Mouse (Mus musculus) limb, embryonic 10.5 days (tissue): ENCODE results near the gene Dnajc10. TPM values are rescaled to one million over a fixed set of nuclear protein-coding genes. Genes with fewer than 3 reads are reported as not detected.

Experiments used
- DNase-seq: peaks from one replicate; pipeline ENCODE4 v3.0.0-alpha.2; 2017; ENCODE audit warnings: low spot score
- H3K27ac ChIP-seq: fragments of 300-500 bp; sonication (generic); 2 replicates; pipeline ENCODE4 v1.5.1; 2016; ENCODE audit warnings: mild to moderate bottlenecking
- H3K27me3 ChIP-seq: fragments of 300-500 bp; sonication (generic); 2 replicates; pipeline ENCODE4 v1.6.1; 2016; ENCODE audit warnings: low read depth, mild to moderate bottlenecking; ENCODE audit not compliant: poor library complexity, severe bottlenecking
- H3K36me3 ChIP-seq: fragments of 300-500 bp; sonication (generic); 2 replicates; pipeline ENCODE4 v1.6.1; 2016; ENCODE audit warnings: mild to moderate bottlenecking, moderate library complexity
- H3K4me1 ChIP-seq: fragments of 300-500 bp; sonication (generic); 2 replicates; pipeline ENCODE4 v1.6.1; 2016
- H3K4me3 ChIP-seq: fragments of 300-500 bp; sonication (generic); 2 replicates; pipeline ENCODE4 v1.5.1; 2016; ENCODE audit warnings: mild to moderate bottlenecking, moderate library complexity
- H3K9me3 ChIP-seq: fragments of 300-500 bp; sonication (generic); replicated peaks from 2 replicates; pipeline ENCODE4 v1.6.1; 2016; ENCODE audit warnings: mild to moderate bottlenecking
- WGBS: fragments of 180-500 bp; shearing (Covaris S2); methylation state at CpG from one replicate; pipeline ENCODE4 v1.1.7; 2016; 5-methylcytosine and 5-hydroxymethylcytosine counted together
- polyA plus RNA-seq: library from polyadenylated mRNA; unstranded; fragments of >200 nt; fragmentation: Nextera tagmentation; extraction: Ambion mirVana; gene quantifications from 2 replicates; pipeline ENCODE4 v1.2.1, GENCODE M21; 2016

Dnajc10 gene
- polyA plus RNA-seq, result 81.6 and 93.8 TPM in 2 replicates

DNA sequence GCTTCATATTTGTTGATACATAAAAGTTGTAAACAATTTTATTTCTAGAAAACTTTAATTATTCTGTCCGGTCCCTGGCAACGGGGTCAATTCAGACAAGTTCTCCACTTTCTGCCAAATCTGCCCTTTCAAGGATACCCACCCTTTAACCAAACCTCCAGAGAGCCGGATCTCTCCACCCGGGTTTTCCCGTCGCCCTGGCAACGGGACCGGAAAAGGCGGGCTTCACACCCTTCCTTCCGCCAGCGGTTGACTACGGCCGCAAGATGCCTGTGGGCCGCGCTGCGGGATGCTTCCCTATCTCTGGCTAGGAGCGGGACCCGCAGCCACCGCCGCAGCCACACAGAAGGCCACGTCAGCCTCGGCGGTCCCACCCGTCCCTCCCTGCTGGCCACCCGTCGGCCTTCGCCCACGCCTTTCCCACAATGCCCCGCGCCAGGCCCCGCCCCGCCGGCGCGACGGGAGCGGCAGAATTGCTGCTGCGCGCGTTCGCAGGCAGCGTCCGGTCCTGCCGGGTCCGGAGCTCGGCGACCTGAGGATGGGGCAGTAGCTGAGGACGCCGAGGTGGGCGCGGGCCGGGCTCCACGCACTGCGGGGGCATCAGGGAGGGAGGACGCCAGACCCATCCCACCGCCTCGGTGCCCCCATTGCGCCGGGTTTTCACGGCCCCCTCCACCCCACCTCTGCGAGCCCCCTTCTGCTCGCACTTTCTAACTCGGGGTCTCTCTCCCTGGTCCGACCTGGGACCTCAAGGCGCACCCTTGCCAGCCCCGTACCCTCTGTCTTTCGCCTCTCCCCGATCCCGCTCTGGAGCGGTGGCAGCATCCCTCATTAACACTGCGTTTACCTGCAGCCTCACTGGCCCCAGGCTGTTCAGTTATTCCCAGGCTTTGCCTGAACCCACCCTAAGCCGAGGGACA lies at the start of gene Dnajc10:
Gene Dnajc10, plus strand, starts transcription at position 225 of the 920 bp plus-strand sequence.
- DNase-seq, result peak; percentile 94
- Histone ChIP-seq H3K27ac (peak within 1 kb of the TSS; percentile 98), H3K4me3 (peak within 1 kb of the TSS; percentile 78), H3K9me3 (no peaks in the 10 kb centered on the region), H3K4me1 (peaks cover 15% of the 10 kb centered on the region; the same call in 1 of the 2 replicates), H3K36me3 (peaks cover 33% of the 10 kb centered on the region), H3K27me3 (no peaks in the 10 kb centered on the region)
- WGBS, result under 1% methylated on average over 70 of the region's 72 CpGs

DNA sequence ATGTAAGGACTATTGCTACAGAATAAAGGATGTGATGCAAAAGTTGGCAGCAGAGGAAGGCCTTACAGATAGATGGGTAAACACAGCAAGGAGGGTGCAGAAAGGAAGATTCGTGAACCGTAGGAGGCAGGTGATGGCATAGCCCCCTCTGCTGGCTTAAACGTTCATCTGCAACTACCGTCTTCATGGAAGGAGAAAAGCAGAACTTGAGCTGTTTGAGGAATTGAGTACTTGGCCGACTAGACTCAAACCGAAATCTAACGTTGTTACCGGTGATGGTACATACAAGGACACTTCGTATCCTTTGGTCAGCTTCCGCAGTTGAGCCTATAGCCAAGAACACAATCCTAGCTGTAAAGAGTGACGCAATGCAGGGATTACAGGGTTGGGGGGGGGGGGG lies 48.4 kb upstream of the Dnajc10 start:
- Histone ChIP-seq H3K4me3 (no peak overlapping the region), H3K9me3 (no peaks in the 10 kb centered on the region), H3K27ac (no peak overlapping the region), H3K36me3 (no peaks in the 10 kb centered on the region), H3K4me1 (no peaks in the 10 kb centered on the region), H3K27me3 (no peaks in the 10 kb centered on the region)
- 26% methylated on average over 11 of the region's 11 CpGs for WGBS
- DNase-seq, result peak; percentile 66

DNA sequence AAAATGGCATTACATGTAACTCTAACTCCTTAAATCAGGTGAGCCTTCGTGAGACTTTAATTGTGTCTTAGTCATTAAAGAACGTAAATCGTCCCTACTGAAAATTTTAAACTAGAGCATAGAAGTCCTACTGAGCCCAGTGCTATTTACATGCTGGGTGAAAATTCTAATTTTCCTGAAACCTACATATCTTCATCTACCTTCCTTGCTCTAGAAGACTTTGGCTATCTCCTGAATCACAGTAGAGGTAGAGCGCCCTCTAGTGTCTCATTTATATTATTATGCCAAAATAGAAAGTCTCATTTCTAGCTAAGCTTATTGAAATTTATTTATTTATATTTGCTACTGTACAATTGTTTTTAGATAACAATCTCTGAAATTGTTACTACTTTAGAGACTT lies 47.2 kb upstream of the Dnajc10 start:
- no peak for DNase-seq
- no peak overlapping the region for H3K4me3 ChIP-seq
- H3K4me1 ChIP-seq, result no peaks in the 10 kb centered on the region
- no peaks in the 10 kb centered on the region for H3K27me3 ChIP-seq
- no peaks in the 10 kb centered on the region for H3K36me3 ChIP-seq
- 54% methylated on average over 4 of the region's 4 CpGs for WGBS
- no peak overlapping the region for H3K27ac ChIP-seq
- H3K9me3 ChIP-seq, result no peaks in the 10 kb centered on the region

DNA sequence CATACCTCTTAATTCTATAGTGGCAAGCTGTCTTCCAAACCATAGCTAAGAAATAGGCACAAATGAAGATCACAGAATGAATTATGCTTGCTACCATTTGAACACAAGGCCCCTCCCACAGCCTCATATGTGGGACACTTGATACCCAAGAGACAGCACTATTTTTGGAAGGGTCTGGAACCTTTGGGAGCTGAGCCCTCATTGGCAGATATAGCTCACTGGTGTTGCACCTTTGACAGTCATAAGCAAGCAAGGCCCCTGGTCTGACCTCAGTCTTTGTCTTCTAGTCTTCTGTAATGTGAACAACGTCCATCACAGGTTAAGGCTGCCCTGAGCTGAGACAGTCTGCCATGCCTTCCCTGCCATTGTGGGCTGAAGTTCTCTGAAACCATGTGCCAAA lies 43.8 kb upstream of the Dnajc10 start:
- H3K9me3 ChIP-seq, result no peaks in the 10 kb centered on the region
- H3K27me3 ChIP-seq, result no peaks in the 10 kb centered on the region
- H3K4me3 ChIP-seq, result no peak overlapping the region
- H3K27ac ChIP-seq, result no peak overlapping the region
- DNase-seq, result no peak
- H3K4me1 ChIP-seq, result no peaks in the 10 kb centered on the region
- WGBS, result 86% methylated on average over 1 of the region's 1 CpGs
- H3K36me3 ChIP-seq, result no peaks in the 10 kb centered on the region

DNA sequence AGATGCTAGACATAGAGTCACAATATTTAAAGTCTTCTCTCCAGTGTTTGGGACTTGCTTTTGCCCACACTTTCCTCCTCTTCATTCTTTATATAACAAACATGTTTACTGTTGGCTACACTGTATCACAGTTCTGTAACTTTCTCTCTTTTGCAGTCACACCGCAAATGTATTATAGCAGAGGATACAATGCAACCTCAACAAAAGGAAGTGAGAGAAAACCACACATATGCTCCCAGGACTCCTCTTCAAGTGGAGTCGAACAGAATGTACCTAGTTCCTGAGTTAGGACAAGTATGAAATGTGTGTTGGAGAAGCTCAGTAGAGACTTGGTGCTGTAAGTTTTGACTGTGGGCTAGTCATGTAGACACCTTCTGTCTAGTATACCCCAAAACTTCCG lies 42.2 kb upstream of the Dnajc10 start:
- H3K4me1 ChIP-seq, result no peaks in the 10 kb centered on the region
- no peaks in the 10 kb centered on the region for H3K36me3 ChIP-seq
- H3K4me3 ChIP-seq, result no peak overlapping the region
- DNase-seq, result no peak
- WGBS, result 92% methylated on average over 3 of the region's 3 CpGs
- H3K27me3 ChIP-seq, result no peaks in the 10 kb centered on the region
- H3K9me3 ChIP-seq, result no peaks in the 10 kb centered on the region
- H3K27ac ChIP-seq, result no peak overlapping the region

DNA sequence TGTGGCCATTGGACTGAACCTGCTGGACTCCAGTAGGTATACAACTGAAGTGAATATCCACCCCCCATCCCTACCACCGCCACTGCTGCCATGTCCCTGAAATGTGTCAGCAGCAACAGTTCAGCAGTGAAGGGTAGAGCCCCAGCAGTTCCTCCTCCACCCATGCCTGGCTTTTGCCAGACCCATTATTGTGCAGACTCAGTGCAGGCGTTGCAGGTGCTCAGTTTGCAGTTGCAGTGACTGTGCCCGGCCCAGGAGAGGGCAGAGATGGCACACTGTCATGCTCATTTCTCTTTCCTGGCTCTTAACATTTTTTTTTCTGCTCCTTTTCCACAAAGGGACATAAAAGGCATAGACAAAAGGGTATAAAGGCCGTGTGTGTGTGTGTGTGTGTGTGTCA lies 41.5 kb upstream of the Dnajc10 start:
- no peaks in the 10 kb centered on the region for H3K27me3 ChIP-seq
- no peaks in the 10 kb centered on the region for H3K36me3 ChIP-seq
- DNase-seq, result no peak
- H3K4me1 ChIP-seq, result no peaks in the 10 kb centered on the region
- H3K27ac ChIP-seq, result no peak overlapping the region
- H3K9me3 ChIP-seq, result no peaks in the 10 kb centered on the region
- H3K4me3 ChIP-seq, result no peak overlapping the region
- 75% methylated on average over 4 of the region's 4 CpGs for WGBS

DNA sequence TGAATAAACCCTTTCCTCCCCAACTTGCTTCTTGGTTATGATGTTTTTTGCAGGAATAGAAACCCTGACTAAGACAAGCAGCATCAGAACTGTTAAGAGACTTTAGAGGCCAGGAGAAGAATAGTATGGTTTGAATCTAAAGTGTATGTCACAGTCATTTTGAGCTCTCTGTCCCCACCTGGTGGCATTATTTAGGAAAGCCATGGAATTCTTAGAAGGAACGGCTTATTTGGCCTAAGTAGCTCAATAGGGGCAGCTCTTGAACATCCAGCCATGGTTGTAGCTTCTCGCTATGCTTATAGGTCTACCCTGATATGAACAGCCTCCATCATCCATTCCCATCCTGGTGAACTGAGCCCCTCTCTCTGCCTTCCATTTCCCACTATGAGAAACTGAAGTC lies 40.1 kb upstream of the Dnajc10 start:
- no peak overlapping the region for H3K27ac ChIP-seq
- no peak for DNase-seq
- H3K27me3 ChIP-seq, result no peaks in the 10 kb centered on the region
- 42% methylated on average over 2 of the region's 2 CpGs for WGBS
- no peaks in the 10 kb centered on the region for H3K36me3 ChIP-seq
- H3K4me1 ChIP-seq, result no peaks in the 10 kb centered on the region
- H3K4me3 ChIP-seq, result no peak overlapping the region
- no peaks in the 10 kb centered on the region for H3K9me3 ChIP-seq

DNA sequence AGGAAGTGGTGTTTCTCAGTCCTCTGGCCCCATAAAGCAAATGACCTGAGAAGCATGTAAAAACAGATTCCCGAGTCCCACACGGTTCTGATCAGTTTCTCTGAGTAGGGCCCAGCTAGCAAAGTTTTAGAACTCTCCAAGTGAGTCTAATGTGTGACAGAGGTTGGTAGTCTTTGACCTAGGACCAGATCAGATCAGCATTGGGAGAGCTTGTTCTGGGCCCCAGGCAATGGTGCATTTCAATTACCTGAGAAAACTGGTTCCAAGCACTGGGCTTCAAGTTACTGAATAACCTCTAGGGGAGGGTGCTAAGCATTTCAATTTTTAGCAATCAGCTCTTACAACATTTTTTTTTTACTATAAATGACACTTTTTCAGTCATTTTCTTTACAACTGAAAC lies 33.1 kb upstream of the Dnajc10 start:
- Histone ChIP-seq H3K9me3 (no peaks in the 10 kb centered on the region), H3K27ac (no peak overlapping the region), H3K27me3 (no peaks in the 10 kb centered on the region), H3K36me3 (no peaks in the 10 kb centered on the region), H3K4me3 (no peak overlapping the region), H3K4me1 (no peaks in the 10 kb centered on the region)
- 82% methylated on average over 2 of the region's 2 CpGs for WGBS
- no peak for DNase-seq

DNA sequence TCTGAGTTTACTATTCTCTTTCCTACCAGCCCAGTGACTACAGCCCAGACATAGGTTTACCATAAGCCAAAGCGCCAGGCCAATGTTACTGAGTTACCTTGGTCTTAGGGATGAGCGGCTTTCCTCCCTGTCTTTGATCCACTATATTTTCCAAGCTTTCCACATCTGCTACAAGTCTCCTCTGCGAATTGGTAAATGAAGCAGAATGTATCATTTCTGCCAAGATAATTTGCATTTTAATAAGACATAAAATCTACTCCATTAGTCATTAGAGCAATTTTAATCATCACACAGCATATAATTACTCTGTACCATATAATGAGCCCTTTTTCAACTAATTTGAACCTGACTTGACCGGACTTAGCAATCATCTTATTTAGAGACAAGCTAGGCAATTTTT lies 28.9 kb upstream of the Dnajc10 start:
- DNase-seq, result no peak
- WGBS, result 88% methylated on average over 4 of the region's 4 CpGs
- no peaks in the 10 kb centered on the region for H3K36me3 ChIP-seq
- no peaks in the 10 kb centered on the region for H3K4me1 ChIP-seq
- H3K4me3 ChIP-seq, result no peak overlapping the region
- H3K27ac ChIP-seq, result no peak overlapping the region
- H3K27me3 ChIP-seq, result no peaks in the 10 kb centered on the region
- no peaks in the 10 kb centered on the region for H3K9me3 ChIP-seq

DNA sequence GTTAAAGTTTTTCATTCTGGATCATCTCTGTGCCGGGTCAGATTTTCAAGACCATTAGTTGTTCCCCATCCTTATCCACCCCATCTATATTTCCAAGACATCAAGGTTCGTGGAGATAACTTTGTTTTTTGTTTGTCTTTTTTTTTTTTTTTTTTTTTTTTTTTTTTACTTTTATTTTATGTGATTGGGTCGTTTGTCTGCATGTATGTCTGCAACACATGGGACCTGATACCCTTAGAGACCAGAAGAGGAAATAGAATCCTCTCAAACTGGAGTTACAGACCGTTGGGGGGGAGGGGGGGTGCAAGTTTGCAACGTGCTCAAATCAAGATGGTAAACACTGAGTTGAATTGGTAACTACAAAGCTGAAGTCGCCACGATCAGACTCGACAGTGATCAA lies 23.1 kb upstream of the Dnajc10 start, which contains the start of gene Prdx6b:
Gene Prdx6b, plus strand, starts transcription at position 301 of the 400 bp plus-strand sequence.
- no peaks in the 10 kb centered on the region for H3K9me3 ChIP-seq
- no peak within 1 kb of the TSS for H3K27ac ChIP-seq
- WGBS, result 85% methylated on average over 8 of the region's 8 CpGs
- no peaks in the 10 kb centered on the region for H3K4me1 ChIP-seq
- no peak for DNase-seq
- no peaks in the 10 kb centered on the region for H3K27me3 ChIP-seq
- H3K4me3 ChIP-seq, result no peak within 1 kb of the TSS
- H3K36me3 ChIP-seq, result no peaks in the 10 kb centered on the region

DNA sequence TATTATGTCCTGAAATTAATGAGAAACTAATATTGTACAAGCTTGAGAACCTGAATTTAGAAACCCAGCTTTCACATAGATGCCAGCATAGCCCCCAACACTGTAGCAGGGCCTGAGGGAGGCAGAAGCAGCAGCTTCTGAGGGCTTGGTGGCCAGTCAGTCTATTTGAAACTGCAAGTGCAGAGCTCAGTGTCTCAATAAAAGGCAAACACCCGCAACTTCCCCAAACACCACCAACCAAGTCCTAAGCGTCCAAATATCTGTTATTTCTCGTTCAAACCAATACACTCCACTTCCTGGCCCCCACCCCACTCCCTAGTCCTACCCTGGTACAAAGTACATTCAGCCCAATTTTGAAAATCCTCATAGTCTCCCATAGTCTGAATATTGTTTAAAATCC lies 16.9 kb upstream of the Dnajc10 start:
- Histone ChIP-seq H3K27me3 (no peaks in the 10 kb centered on the region), H3K36me3 (no peaks in the 10 kb centered on the region), H3K4me3 (no peak overlapping the region), H3K9me3 (no peaks in the 10 kb centered on the region), H3K4me1 (no peaks in the 10 kb centered on the region), H3K27ac (no peak overlapping the region)
- no peak for DNase-seq
- WGBS, result 74% methylated on average over 3 of the region's 3 CpGs

DNA sequence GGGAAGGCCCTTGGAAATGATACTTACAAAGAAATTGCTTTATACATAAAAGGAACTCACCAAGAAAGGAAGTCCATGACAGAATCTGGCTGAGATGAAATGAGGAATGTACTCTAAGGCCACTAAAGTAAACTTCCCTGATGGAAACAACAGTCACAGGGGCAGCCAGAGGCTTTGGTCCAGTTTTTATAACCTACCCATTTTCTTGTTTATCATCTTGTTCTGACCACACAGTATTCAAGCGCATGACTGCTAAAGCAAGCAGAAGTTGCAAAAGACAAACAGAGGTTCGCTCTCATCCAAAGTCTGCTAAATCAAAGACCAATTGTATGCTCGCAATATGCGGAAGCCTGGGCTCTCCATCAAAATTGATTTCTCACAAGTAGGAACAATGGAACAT lies 14.5 kb upstream of the Dnajc10 start:
- 90% methylated on average over 4 of the region's 4 CpGs for WGBS
- DNase-seq, result no peak

DNA sequence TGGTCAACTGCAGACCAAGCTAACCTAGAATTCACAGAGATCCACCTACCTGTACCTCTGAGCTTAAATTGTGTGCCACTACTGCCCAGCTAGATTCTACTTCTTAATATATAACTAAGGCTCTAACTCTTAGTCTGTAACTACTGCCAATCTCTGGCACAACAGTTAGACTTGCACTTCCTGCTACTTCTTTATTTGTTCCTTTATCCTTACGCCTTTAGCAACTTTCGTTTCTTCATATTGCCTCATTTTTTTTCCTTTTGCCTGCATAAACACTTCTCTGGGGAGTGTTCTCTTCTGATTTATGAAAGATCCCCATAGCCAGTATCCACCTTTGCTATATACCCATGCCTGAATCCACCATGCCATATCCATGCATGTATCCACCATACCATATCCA lies 11.3 kb upstream of the Dnajc10 start:
- WGBS, result 97% methylated on average over 2 of the region's 2 CpGs
- Histone ChIP-seq H3K9me3 (no peaks in the 10 kb centered on the region), H3K4me3 (no peak overlapping the region)

More for the DNA sequence above, 14.5 kb upstream of the Dnajc10 start:
- Histone ChIP-seq H3K4me3 (no peak overlapping the region), H3K4me1 (no peaks in the 10 kb centered on the region), H3K36me3 (no peaks in the 10 kb centered on the region), H3K27ac (no peak overlapping the region), H3K27me3 (no peaks in the 10 kb centered on the region), H3K9me3 (no peaks in the 10 kb centered on the region)

More for the DNA sequence above, 11.3 kb upstream of the Dnajc10 start:
- Histone ChIP-seq H3K4me1 (no peaks in the 10 kb centered on the region), H3K27ac (no peak overlapping the region), H3K36me3 (no peaks in the 10 kb centered on the region), H3K27me3 (no peaks in the 10 kb centered on the region)
- DNase-seq, result no peak
